Mouse (Mus musculus) forebrain, embryonic 16.5 days (tissue): ENCODE data around the gene Olfr420. TPM values are rescaled to one million over a fixed set of nuclear protein-coding genes. Genes with fewer than 3 reads are reported as not detected.

Experiments
- ATAC-seq: fragments of 200-750 bp; cut with Nextera tagmentation; 2 replicates; pipeline ENCODE4 v1.8.0; 2017; ENCODE audit warnings: mild to moderate bottlenecking, moderate library complexity
- H3K27ac ChIP-seq: fragments of 300-500 bp; sonication (generic); 2 replicates; pipeline ENCODE4 v1.5.1; 2014; ENCODE audit warnings: low read length, control low read depth
- H3K27me3 ChIP-seq: fragments of 300-500 bp; sonication (generic); replicated peaks from 2 replicates; pipeline ENCODE4 v1.6.1; 2014; ENCODE audit warnings: low read length; ENCODE audit not compliant: control insufficient read depth, insufficient read depth
- H3K36me3 ChIP-seq: fragments of 300-500 bp; sonication (generic); 2 replicates; pipeline ENCODE4 v1.6.1; 2014; ENCODE audit not compliant: control insufficient read depth, insufficient read depth
- H3K4me1 ChIP-seq: fragments of 300-500 bp; sonication (generic); replicated peaks from 2 replicates; pipeline ENCODE4 v1.6.1; 2014; ENCODE audit warnings: low read length; ENCODE audit not compliant: control insufficient read depth, insufficient read depth
- H3K4me2 ChIP-seq: fragments of 300-500 bp; sonication (generic); 2 replicates; pipeline ENCODE4 v1.6.1; 2014; ENCODE audit warnings: mild to moderate bottlenecking, low read length, control low read depth
- H3K4me3 ChIP-seq: fragments of 300-500 bp; sonication (generic); replicated peaks from 2 replicates; pipeline ENCODE4 v1.5.1; 2014; ENCODE audit warnings: mild to moderate bottlenecking, low read length, control low read depth
- H3K9ac ChIP-seq: fragments of 300-500 bp; sonication (generic); replicated peaks from 2 replicates; pipeline ENCODE4 v1.6.1; 2014; ENCODE audit warnings: low read depth, low read length, control low read depth
- H3K9me3 ChIP-seq: fragments of 300-500 bp; sonication (generic); 2 replicates; pipeline ENCODE4 v1.6.1; 2016; ENCODE audit warnings: low read length; ENCODE audit not compliant: control insufficient read depth
- WGBS: fragments of 180-500 bp; shearing (Covaris S2); extraction: QIAGEN DNeasy Blood & Tissue Kit; methylation state at CpG from one replicate; pipeline ENCODE4 v1.1.7; 2014; 5-methylcytosine and 5-hydroxymethylcytosine counted together
- polyA plus RNA-seq: library from polyadenylated mRNA; unstranded; fragments of >200 nt; fragmentation: Nextera tagmentation; extraction: Ambion mirVana; gene quantifications from 2 replicates; pipeline ENCODE4 v1.2.1, GENCODE M21; 2015

Gene Olfr420
- polyA plus RNA-seq, 1 experiment from 2014 or later = not detected

GRCm38 (mm10) chr1:174169024-174169423, 13.6 kb downstream of the Olfr420 start:
- Histone ChIP-seq H3K9ac (no peak overlapping the region), H3K4me2 (no peak overlapping the region), H3K9me3 (no peaks in the 10 kb centered on the region), H3K27ac (no peak overlapping the region), H3K36me3 (no peaks in the 10 kb centered on the region), H3K27me3 (no peaks in the 10 kb centered on the region), H3K4me1 (no peaks in the 10 kb centered on the region), H3K4me3 (no peak overlapping the region)
- no peak for ATAC-seq

DNA sequence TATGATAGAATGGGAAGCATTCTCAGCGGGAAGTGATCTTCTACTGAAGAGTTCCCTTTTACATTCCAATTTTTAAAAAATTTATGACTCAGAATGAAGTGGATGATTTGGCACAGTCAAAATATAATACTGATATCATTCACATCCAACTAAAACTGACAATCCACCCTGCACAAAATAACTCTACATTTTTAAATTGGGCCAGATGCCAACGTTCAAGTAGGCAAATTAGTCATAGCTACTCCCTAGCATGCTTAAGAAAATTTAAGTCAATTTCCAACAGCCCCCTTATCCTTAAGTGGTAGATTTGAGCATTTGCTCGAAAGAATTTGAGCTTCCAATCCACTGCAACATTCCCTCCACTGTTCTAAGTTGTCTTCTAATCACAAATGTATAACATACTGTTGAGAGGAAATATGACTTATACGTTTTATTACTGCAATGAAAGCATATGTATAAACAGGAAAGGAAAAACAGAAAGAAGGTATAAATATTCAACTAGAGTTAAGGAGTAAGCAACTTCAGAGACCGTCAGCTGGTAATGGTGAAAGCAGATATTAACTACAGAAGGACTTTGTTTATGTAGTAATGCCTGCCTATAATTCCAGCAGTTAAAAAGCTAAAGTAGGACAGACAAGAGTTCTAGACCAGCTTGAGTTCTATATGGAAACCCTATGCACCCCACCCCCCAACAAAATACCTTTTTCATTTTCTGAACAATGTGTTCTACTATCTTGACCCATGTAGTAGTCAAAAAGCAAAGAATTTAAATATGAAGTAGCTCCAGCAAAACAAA, 15.5 kb downstream of the Olfr420 start:
- no peak overlapping the region for H3K4me2 ChIP-seq
- ATAC-seq = no peak
- 84% methylated on average over 5 of the region's 5 CpGs for WGBS
- H3K9me3 ChIP-seq = no peaks in the 10 kb centered on the region
- no peak overlapping the region for H3K4me3 ChIP-seq
- H3K27me3 ChIP-seq = no peaks in the 10 kb centered on the region
- H3K4me1 ChIP-seq = no peaks in the 10 kb centered on the region
- H3K9ac ChIP-seq = no peak overlapping the region
- H3K36me3 ChIP-seq = no peaks in the 10 kb centered on the region
- no peak overlapping the region for H3K27ac ChIP-seq

DNA sequence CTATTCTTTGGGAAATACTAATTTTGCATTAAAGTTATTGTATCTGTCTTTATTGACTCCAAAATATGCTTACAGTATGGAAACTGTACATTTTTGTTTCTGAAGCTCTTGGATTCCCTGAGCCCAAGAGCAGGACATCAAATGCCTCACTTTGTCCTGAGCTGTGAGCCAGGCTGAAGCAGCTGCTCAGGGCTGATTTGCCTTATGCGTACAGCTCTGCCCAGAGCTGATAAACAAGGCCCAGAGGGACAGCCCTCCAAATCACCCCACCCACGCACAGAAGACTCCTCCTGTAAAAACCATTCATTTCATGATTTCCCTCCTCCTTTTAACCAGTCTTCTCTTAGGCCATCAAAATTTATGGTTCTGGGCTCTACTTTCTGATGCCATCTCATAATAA, 16.1 kb downstream of the Olfr420 start:
- Histone ChIP-seq H3K4me1 (no peaks in the 10 kb centered on the region), H3K27me3 (no peaks in the 10 kb centered on the region), H3K9ac (no peak overlapping the region), H3K27ac (no peak overlapping the region), H3K4me2 (no peak overlapping the region), H3K36me3 (no peaks in the 10 kb centered on the region), H3K4me3 (no peak overlapping the region), H3K9me3 (no peaks in the 10 kb centered on the region)
- ATAC-seq = no peak
- 60% methylated on average over 2 of the region's 2 CpGs for WGBS

- no peaks in the 10 kb centered on the region for H3K36me3 ChIP-seq
- H3K4me2 ChIP-seq = no peak within 1 kb of the TSS
- H3K27ac ChIP-seq = no peak within 1 kb of the TSS
- H3K9ac ChIP-seq = no peak within 1 kb of the TSS
- H3K4me3 ChIP-seq = no peak within 1 kb of the TSS
- no peak for ATAC-seq
- no peaks in the 10 kb centered on the region for H3K4me1 ChIP-seq
- WGBS = 19% methylated on average over 3 of the region's 3 CpGs
- no peaks in the 10 kb centered on the region for H3K27me3 ChIP-seq
- H3K9me3 ChIP-seq = no peaks in the 10 kb centered on the region
Observed at GRCm38 (mm10) chr1:174172605-174173004, 17.2 kb downstream of the Olfr420 start, which contains the start of gene Spta1. Spta1 (plus strand) TSS chr1:174172776.

DNA sequence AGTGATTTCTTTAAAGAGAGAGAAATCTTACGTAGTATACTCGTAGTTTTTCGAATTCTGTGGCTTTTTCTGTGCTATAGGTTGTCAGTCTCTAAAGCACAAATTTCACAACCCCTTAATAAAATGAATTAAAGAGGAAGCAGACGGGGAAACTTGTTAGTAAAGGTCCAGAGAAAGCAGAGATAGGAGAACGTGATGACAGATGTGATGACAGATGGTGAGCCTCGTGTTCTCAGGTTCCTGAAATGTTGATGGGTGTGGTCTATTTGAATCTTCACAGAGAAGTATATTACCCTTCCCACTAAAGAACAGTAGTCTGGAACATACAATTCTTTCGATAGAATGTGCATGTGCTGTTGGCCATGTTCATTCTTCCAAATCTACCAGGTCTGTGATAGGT, 49.3 kb downstream of the Olfr420 start:
- H3K9ac ChIP-seq = no peak overlapping the region
- no peak for ATAC-seq
- no peak overlapping the region for H3K27ac ChIP-seq
- H3K27me3 ChIP-seq = no peaks in the 10 kb centered on the region
- 82% methylated on average over 7 of the region's 7 CpGs for WGBS
- H3K4me2 ChIP-seq = no peak overlapping the region
- no peaks in the 10 kb centered on the region for H3K4me1 ChIP-seq
- H3K9me3 ChIP-seq = no peaks in the 10 kb centered on the region
- H3K4me3 ChIP-seq = no peak overlapping the region
- no peaks in the 10 kb centered on the region for H3K36me3 ChIP-seq

Other genes starting within 250 kb of the Olfr420 start
- 0.24 and 0.37 TPM in 2 replicates for gene Ifi211, start 242.6 kb upstream of the Olfr420 start, polyA plus RNA-seq
- 3.1 and 4.6 TPM in 2 replicates for gene Mndal, start 213.1 kb upstream of the Olfr420 start, polyA plus RNA-seq
- gene Ifi203, start 213.0 kb upstream of the Olfr420 start, polyA plus RNA-seq = 1.4 and 1.5 TPM in 2 replicates
- not detected in 2 replicates for gene Ifi202b, start 172.9 kb upstream of the Olfr420 start, polyA plus RNA-seq
- gene Ifi205, start 123.8 kb upstream of the Olfr420 start, polyA plus RNA-seq = not detected in 2 replicates
- not detected in 2 replicates for gene Olfr433, start 114.9 kb upstream of the Olfr420 start, polyA plus RNA-seq
- gene Olfr432, start 106.4 kb upstream of the Olfr420 start, polyA plus RNA-seq = not detected in 2 replicates
- not detected in 2 replicates for gene Olfr430, start 89.0 kb upstream of the Olfr420 start, polyA plus RNA-seq
- not detected in 2 replicates for gene Olfr429, start 71.3 kb upstream of the Olfr420 start, polyA plus RNA-seq
- gene Olfr427, start 58.7 kb upstream of the Olfr420 start, polyA plus RNA-seq = not detected in 2 replicates
- gene Olfr231, start 34.5 kb upstream of the Olfr420 start, polyA plus RNA-seq = not detected in 2 replicates
- not detected in 2 replicates for gene Olfr424, start 24.1 kb upstream of the Olfr420 start, polyA plus RNA-seq
- gene Spta1, start 17.1 kb downstream of the Olfr420 start, polyA plus RNA-seq = 0.13 and 0.16 TPM in 2 replicates
- gene Olfr419, start 96.4 kb downstream of the Olfr420 start, polyA plus RNA-seq = not detected in 2 replicates
- gene Mptx1, start 174.9 kb downstream of the Olfr420 start, polyA plus RNA-seq = not detected in 2 replicates
- not detected in 2 replicates for gene Olfr417, start 209.5 kb downstream of the Olfr420 start, polyA plus RNA-seq
- gene Olfr248, start 235.4 kb downstream of the Olfr420 start, polyA plus RNA-seq = not detected in 2 replicates